Mouse (Mus musculus): ENCODE results near the gene Pla1a.
"Not testable (repeated sequence)": the region's sequence is repeated elsewhere in the genome, so short reads cannot be mapped to it uniquely, and the experiment has no call there.

The Pla1a gene

DNA sequence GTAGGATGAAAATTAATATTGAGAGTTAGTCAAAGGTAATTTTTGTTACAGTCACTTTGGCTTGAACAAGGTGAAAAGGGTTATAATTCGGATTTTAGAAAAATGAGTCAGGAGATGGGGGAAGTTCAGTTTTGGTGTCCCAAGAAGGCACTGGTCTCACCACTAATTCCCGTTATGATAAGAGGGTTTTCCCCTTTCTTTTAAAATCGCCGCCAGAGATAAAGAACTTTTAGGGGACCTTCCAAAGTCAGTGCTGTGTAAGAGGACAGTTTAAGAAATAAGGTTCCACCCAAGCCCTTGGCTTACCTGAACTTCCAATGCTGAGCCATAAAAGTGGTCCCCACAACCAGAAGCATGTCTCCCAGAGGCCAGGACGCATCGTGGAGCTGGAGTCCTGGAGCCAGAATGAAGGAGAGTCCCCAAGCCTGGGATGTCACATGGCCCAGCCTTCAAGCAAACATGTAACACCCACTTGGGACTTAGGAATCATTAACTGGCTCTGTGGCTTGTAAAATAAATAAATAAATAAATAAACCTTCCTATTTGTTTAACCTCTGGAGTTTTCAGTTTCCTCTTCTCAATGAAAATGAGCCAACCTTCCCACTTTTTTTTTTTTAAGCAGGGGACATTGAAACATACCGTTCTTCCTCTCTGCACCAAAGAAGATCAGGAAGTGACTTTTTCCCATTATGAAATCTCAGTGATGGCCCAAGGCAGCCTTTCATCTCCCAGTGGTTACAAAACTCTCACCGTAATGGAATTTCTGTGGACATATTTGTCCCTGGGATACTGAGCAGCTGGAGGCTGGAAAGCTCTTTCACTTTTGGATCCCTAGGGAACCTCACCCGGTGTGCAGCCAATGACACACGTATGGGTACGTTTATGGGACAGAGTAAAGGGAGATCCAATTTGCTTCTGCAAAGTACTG lies at the start of gene Pla1a:
Pla1a (minus strand) TSS at position 648 of the 928 bp plus-strand sequence.
- no peak for DNase-seq (ENCODE audit: low spot score)

DNA sequence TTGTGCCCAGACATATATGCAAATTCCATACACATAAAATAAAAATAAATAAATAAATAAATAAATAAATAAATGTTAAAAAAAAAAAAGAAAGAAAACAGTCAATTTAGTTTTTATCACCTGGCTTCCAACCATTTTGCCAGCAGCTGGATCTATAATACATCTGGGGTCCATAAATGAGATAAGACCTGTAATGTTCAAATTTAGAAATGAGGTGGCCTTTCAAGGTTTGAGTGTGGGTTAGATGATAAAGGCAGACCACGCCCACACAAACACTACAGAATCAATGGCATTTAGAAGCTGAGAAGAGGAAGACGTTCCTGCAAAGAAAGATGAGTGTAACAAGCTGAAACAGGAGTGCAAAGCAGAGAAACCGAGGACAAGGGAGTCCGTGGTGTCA lies 48.4 kb upstream of the Pla1a start:
- peak; percentile 63 for DNase-seq (ENCODE audit: low spot score)

DNA sequence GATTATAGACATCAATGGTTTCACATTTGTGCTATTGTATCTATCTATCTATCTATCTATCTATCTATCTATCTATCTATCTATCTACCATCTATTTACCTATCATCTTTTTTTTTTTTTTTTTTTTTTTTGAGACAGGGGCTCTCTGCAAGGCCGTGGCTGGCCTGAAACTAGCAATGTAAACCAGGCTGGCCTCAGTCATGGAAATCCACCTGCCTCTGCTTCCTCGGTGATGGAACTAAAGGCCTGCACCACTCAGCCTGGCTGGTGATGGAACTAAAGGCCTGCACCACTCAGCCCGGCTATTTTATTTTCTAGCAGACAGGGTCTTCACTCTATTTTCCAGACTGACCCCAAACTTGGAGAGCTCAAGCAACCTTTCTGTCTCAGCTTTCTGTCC lies 45.4 kb upstream of the Pla1a start:
- no peak for DNase-seq (ENCODE audit: low spot score)

DNA sequence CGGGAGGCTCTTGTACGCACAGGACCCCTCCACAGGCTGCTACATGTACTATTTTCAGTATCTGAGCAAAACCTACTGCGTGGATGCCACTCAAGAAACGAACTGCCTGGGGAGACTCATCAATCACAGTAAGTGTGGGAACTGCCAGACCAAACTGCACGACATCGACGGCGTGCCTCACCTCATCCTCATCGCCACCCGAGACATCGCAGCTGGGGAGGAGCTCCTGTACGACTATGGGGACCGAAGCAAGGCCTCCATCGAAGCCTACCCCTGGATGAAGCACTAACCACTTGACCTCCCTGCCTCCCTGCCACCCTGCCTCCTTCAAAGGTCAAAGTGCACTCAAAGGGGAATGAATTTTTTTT lies 44.3 kb upstream of the Pla1a start:
- not testable (repeated sequence) for DNase-seq (ENCODE audit: low spot score)

DNA sequence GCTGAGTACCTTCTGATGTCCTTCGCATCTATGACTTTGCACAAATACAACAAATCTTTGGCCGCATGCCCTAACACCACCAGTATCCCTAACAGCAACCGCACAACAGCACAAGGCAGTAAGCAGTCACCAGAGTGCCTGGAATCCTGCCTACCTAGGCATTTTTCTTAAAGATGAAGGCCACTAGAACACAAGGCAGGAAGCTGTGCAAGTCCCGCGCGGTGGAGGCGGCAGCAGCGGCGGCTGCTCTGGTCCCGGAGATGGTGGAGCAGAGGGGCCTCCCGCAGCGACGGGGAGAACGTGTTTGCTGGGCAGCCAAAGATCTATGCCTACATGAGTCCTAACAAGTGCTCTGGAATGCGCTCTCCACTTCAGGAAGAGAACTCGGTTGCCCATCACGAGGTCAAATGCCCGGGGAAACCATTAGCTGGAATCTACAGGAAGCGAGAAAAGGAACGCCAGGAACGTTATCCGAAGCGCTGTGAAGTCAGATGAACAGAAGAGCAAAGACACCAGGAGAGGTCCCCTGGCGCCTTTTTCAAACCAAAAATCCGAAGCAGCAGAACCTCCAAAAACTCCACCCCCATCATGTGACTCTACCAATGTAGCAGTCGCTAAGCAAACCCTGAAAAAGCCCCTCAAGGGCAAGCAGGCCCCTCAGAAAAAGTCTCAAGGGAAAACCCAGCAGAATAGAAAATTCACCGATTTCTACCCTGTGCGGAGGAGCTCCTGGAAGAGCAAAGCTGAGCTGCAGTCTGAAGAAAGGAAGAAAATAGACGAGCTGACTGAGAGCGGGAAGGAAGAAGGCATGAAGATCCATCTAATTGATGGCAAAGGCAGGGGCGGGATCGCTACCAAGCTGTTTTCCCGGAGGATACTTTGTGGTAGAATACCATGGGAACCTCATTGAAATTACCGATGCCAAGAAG lies 43.6 kb upstream of the Pla1a start:
- DNase-seq (ENCODE audit: low spot score), result peak; percentile 38

DNA sequence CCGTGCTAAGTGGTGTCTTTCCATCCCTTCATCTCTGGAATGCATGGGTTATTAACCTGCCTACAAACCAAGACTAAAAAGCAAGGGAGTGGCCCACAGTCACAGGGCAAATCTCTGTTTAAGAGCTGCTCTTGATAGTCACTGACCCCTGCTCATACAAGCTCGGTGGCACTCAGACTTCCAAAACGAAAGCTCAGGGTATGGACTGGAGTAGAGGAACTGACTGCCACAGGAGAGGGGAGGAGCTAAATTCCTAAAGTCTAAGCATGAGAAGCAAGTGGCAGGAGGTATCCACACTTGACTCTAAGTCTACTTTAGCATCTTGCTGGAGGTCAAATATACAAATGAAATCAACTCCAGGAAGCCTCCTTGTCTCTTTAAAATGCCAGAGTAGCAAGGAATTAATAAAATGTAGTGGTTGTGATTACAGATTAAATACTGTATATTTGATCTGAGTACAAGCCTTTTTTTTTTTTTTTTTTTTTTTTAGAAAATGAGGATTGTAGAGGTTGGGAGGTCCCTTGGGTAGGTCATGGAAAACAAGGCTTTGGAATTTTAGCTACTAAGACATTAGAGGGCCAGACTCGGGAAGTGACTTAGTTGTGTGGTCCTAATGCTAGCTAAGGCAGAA lies 42.9 kb upstream of the Pla1a start:
- no peak for DNase-seq (ENCODE audit: low spot score)

DNA sequence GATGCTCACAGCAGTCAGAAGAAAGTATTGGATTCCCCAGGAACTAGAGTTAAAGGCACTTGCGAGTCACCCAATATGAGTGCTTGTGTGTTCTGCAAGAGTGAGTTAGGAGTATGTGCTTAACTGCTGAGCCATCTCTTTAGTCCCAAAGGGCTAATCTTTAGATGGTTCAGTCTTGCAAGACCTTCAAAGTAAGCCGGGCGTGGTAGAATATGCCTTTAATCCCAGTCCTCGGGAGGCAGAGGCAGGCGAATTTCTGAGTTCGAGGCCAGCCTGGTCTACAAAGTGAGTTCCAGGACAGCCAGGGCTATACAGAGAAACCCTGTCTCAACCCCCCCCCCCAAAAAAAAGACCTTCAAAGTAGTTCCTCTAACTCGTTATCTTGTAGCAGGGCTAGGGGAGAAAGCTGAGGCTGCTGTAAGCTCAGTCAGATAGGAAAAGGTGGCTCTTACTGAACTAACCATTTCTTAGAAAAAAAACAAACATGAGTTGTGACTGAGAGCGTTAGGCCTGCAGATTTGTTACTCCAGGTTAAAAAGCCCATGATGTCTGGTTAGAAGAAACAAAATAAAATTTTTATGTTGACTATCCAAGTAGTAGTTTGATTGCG lies 41.8 kb upstream of the Pla1a start:
- DNase-seq (ENCODE audit: low spot score), result no peak

DNA sequence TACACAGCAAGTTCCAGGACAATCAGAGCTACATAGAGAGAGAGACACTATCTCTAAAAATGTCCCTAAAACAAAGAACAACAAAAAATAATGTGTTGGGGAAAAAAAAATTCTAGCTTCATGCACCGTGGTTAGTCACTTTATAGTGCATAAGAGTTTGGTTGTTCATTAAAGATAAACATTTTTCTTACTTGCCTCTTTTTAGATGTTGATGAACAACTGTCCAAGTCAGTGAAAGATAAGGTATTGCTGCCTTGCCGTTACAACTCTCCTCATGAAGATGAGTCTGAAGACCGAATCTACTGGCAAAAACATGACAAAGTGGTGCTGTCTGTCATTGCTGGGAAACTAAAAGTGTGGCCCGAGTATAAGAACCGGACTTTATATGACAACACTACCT lies 40.7 kb upstream of the Pla1a start:
- no peak for DNase-seq (ENCODE audit: low spot score)

DNA sequence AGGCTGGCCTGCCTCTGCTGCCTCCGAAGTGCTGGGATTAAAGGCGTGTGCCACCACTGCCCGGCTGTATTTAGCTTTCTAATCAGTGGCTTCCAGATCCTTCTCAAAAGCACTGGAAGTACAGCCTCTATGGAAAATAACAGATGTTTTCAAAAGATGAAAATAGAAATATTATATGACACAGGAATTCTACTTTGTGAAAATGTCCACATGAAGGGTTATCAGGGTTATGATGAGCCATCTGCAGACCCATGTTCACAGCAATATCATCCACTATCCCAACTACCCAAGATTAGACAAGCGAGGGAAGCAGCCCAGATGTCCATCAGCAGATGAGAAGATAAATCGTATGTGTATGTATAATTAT lies 39.5 kb upstream of the Pla1a start:
- DNase-seq (ENCODE audit: low spot score), result no peak

DNA sequence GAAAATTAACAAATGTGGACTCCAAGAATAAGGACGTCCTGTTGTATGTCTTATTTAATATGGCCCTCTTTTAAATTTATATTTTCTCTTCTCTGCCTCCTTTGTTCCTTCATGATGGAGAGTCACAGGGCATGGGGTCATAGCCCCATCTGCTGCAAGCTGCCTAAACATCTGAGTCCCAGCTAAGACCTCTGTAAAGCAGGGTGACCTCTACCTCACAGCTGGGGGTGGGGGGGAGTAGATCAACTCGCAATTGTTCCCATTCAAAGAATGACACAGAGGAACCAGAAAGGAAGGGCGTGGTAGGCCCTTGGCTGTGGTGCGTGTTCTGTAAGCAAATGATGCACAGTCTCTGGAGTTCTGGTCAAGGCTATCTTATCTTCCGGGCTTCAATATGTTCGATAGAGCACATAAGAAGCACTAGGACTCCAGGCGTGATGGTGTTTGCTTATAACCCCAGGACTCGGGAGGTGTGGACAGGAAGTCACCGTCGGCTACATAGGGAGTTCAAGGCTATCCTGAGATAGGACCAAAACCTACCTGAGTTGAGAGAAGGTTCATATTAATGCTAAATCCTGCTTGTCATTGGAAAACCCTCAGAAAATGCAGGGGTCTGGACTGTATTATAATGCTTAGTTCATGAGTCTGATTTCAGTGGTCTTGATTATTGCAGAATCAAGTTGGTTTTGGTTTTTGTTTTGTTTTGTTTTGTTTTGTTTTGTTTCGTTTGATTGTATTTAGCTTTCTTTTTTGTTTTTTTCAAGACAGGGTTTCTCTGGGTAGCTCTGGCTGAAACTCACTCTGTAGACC lies 39.0 kb upstream of the Pla1a start:
- DNase-seq (ENCODE audit: low spot score), result no peak

DNA sequence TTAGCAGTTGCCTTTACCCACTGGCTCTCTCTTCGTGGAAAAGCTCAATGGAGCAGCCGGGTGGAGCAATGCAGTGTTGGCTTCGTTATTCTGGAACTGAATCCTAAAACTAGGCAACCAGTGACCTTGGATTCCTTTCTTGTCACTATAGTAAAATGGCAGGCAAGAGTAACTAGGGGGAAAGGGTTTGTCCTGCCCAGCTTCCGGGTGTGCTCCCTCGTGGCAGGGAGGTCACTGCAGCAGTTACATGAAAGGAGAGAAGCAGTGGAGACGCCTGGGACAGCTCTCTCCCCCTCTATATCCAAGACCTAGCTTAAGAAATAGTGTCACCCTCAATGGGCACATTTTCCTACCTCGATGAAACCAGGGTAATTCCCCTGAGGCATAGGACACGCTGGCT lies 36.5 kb upstream of the Pla1a start:
- no peak for DNase-seq (ENCODE audit: low spot score)

DNA sequence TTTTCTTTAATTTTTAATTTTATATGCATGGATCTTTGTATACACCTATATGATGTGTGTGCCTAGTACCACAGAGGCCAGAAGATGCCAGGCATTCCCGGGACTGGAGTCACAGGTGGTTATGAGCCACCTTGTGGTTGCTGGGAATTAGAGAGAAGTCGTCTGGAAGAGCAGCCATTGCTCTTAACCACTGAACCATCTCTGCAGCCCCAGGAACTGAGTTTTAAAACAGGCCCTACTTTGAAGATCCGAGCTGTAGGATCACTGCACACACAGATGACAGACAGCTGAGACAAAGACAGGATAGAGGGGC lies 35.7 kb upstream of the Pla1a start:
- DNase-seq (ENCODE audit: low spot score), result no peak

DNA sequence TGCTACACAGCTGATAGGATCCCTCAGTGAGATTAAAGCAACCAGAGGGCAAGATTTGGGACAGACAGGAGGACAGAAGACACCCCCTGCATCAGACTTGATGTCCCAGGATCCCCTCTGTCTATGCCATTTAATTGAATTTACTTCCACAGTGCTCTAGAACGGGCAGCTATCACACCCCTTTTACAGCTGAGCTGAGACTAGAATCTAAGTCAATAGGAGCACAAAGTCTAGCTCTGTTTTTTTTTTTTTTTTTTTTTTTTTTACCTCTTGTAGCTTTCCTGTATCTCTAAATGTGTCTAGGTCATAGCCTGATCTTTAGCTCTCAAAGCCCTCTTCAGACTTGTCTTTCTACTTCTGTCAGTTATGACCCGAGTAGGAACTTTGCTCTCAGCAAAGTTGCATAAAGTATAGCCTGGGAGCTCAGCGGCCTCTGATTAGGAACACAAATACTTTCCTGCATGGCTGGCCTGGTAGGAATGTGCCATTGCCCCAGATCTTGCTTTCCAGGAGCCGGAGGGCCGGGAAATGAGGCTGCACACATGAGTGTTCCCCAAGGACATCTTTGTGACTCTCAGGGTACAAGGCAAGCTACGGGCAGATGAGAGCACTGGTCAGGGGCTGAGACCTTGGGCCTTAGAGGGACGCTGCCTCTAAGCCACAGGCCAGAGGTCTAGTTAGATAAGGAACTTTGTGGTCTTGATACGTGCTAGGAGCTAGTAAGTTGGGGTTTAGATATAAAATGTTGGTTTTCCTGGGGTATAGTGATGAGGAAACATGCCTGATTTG lies 35.2 kb upstream of the Pla1a start:
- DNase-seq (ENCODE audit: low spot score), result no peak

DNA sequence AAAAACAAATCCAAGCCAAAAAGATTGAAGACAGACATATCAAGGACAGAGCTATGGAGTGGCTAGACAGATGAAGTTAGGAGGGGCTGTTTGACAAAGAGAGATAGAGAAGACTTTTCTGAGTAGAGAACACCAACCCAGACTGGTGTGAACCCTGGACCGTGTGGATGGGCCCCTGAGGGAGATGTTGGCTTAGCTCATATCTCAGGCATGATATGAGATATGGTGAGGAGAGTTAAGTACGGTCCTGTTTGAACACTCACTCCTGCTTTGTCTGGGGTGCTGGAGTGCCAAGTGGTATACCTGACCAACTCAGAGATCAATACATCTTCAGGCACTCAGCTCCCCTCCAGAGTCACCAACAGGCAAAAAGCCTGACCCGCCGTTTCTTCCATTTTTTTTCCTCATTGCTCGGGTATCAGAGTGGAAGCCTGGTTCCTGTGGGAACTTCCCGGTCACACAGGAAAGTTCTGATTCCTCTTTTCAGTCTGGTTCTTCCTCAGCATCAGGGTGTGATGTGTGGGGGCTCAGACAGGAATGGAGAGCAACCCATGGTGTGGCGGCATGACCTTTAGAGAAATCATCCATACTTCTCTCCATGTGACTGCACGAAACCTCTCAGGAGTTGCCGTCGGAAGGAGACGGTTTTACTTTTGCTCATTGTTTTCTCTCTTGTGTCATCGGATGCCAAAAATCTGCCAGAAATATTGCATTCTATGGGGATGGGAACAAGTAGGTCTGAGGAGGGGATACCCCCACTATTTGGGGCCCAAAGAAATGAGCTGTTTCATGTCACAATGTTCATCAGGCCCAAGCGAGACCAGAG lies 34.4 kb upstream of the Pla1a start:
- DNase-seq (ENCODE audit: low spot score), result no peak

DNA sequence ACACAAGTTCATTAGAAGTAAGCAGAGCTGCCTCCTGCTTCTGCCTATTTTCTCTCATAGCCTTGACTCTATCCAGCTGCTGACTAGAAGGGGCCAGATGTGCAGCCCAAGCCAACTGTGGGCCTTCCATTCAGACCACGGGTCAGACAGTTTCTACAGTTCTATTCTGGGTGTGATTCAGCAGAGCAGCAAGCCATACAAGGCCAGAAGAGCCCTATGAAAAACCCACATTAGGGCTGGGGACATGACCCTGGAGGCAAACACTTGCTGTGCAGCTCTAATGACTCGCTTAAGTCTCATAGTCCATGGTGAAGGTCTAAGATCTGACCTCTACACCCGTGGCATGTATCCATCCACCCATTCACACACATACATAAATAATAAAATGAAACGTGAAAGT lies 33.1 kb upstream of the Pla1a start:
- DNase-seq (ENCODE audit: low spot score), result no peak

DNA sequence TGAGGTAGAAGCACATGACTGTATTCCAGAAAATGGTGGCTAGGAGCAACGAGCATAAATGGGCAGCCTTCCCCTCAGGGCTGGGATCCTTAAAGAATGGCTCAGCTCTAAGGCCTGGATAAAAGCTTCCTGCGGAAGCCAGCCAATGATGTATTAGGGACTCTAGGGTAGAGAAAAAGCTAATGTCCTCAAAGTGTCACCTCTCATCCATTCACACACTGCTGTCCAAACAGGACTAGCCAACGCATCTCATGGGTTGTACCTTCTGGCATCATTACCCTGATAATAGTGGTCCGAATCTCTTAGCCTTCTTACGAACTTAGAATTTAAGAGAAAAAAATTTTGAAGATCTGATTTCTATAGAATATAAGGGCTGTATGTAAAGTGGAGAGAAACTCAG lies 30.4 kb upstream of the Pla1a start:
- no peak for DNase-seq (ENCODE audit: low spot score)

DNA sequence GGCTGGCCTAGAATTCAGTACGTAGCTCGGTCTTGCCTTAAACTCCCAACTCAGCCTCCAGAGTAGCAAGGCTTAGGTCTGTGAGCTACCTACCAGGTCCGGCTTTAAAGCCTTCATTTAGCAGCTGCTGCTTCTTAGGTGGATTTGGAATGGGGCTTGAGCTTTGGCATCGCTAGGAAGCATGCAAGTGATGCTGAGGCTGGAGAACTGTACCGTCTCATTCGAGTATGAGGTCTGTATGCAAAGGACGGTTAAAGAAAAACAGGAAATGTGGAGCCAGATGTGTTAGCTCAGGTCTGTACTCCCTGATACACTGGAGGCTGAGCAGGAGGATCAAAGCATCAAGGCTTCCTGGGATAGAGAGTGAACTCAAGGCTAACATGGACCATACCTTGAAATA lies 29.2 kb upstream of the Pla1a start:
- no peak for DNase-seq (ENCODE audit: low spot score)

DNA sequence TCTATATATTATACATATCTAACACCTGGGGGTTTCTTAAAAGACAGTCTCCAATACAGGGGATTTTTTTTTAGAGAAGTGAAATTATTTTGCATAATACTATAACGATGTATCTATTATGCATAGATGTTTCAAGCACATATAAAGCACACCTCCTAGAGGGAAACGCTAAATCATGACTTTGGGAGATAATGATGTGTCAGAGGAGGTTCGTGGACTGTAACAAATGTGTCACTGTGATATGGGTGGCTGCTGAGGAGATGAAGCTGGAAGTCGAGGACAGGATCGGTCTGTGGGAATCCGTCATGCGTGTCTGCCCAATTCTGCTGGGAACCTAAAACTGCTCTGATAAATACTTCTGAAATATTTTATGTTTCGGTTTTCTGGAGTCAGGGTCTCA lies 28.8 kb upstream of the Pla1a start:
- DNase-seq (ENCODE audit: low spot score), result no peak

DNA sequence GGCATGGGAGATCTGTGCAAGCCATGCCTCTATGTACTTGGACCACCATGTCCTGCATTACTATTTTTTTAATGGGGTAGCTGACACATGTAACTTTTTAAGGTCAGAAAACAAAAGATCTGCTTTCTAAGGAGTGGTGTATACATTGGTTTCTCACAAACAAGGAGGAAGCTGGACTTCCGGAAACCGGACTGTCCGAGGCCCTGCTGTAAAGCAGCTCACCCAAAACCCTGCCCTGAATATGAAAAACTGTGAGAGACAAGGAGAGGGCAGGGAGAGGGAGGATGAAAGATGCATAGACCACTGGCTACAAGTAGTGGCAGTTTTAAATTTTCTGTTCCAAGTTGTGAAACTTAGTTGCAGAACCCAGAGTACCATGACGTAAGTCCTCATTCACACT lies 27.0 kb upstream of the Pla1a start:
- DNase-seq (ENCODE audit: low spot score), result no peak
